Mouse (Mus musculus) olfactory bulb, adult 2 months (tissue): ENCODE data around the gene Olfr1415.

Experiments
- CTCF ChIP-seq: fragments of 200-500 bp; IDR thresholded peaks from 2 replicates; pipeline ENCODE4 v1.5.1; 2012; ENCODE audit warnings: low read depth, mild to moderate bottlenecking, low read length, moderate library complexity; ENCODE audit not compliant: insufficient read depth
- POLR2A ChIP-seq: fragments of 200-500 bp; IDR thresholded peaks from 2 replicates; pipeline ENCODE4 v1.6.1; 2012; ENCODE audit warnings: mild to moderate bottlenecking, low read depth, low read length, moderate library complexity; ENCODE audit not compliant: insufficient read depth

GRCm38 (mm10) chr1:92496001-92496400 is at the start of gene Olfr1415:
- TF ChIP-seq CTCF (no peak), POLR2A (no peak)
